Mouse (Mus musculus) kidney, postnatal 25 days (tissue): Measurements from ENCODE around the gene Zfyve16.

Source experiments
- DNase-seq, 2 experiments: peaks; one replicate each; pipeline ENCODE4 v3.0.0; 2021; ENCODE audit warnings: mixed read lengths in 2 of 2

The Zfyve16 gene

GRCm38 (mm10) chr13:92530721-92531211, at the start of gene Zfyve16:
Gene Zfyve16, minus strand, starts transcription at chr13:92530868.
- peak; percentile 97 to 98 for DNase-seq

DNA sequence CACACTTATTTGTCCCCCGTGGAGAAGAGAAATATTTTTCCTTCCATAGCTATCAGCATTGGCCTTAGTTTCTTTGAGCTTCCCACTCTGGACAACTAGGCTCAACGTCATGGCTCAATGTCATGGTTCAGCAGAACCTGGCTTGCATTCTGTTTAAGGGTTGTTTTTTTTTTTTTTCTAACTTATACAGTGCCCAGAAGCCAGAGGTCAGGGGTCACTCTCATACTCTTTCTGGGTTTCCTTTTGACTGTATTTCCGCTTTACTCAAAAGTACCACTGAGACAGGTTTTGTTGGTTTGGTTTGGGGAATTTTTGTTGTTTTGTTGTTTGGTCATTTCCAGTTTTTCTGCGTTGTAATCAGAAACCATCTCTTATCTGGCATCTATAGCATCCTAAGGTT, 47.5 kb upstream of the Zfyve16 start:
- DNase-seq = no peak

DNA sequence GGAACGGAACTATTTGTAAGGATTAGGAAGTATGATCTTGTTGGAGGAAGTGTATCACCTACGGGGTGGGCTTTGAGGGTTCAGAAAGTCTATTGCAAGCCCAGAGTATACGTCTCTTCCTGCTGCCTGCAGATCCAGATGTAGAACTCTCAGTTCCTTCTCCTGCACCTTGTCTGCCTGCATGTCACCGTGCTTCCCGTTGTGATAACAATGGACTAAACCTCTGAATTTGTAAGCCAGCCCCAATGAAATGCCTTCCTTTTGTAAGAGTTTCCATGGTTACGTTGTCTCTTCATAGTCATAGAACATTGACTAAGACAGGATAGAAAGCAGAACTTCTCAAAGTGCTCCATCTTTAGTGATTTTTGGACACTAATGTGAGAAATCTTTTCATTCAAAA, 46.0 kb upstream of the Zfyve16 start:
- no peak for DNase-seq

DNA sequence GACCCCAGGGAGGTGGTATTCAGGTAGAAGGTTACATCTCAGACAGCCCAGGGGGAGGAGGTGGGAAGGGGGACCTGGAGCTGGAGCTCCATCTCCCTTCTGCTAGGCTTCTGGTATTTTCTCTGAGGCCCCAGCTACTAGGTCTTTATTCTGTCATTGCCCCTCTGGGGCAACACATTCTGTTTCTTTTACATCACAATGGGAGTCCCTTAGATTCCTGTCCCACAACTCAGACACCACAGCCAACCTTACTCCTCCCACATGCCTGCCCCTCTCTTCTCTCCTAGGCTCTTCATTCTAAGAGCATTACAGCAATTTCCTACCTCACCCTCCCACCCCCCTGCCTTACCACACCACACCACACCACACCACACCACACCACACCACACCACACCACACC, 45.4 kb upstream of the Zfyve16 start, which contains the start of gene Spz1:
TSS of gene Spz1 (minus strand) at position 101 of the 400 bp plus-strand sequence.
- DNase-seq = no peak

- no peak for DNase-seq
Observed at GRCm38 (mm10) chr13:92559429-92559828, 28.8 kb upstream of the Zfyve16 start.

- no peak for DNase-seq
Observed at GRCm38 (mm10) chr13:92557229-92557628, 26.6 kb upstream of the Zfyve16 start.

DNA sequence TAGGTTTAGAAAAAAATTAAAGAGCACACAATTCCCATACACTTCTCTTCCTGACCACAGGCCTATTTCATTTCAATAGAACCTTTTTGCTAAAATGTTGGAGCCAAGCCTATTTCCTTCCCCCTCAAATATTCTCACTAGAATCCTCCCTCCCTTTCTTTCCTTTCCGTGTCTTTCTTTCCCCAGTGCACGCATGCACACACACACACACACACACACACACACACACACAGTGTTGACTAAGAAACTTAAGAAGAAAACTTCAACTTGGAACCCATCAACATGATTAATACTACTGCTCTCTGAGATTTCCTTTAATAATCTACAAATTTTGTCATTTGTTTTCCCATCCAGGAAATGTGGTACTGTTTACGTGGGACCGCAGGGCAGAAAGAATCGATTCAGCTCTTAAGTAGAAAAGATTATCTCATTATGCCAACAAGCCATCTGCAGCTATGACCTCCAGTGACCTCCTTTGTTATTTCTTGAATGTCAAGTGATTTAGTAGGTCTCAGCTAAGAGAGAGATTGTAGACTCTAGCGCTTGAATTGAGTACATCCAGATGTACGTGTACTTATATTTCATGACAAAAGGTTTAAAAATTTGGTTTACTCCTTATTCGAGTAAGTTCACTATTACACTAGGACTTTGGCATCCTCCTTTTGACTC, 25.9 kb upstream of the Zfyve16 start:
- DNase-seq = no peak

- no peak for DNase-seq
Observed at GRCm38 (mm10) chr13:92547093-92547492, 16.4 kb upstream of the Zfyve16 start.

GRCm38 (mm10) chr13:92540997-92541396, 10.3 kb upstream of the Zfyve16 start:
- DNase-seq = no peak

DNA sequence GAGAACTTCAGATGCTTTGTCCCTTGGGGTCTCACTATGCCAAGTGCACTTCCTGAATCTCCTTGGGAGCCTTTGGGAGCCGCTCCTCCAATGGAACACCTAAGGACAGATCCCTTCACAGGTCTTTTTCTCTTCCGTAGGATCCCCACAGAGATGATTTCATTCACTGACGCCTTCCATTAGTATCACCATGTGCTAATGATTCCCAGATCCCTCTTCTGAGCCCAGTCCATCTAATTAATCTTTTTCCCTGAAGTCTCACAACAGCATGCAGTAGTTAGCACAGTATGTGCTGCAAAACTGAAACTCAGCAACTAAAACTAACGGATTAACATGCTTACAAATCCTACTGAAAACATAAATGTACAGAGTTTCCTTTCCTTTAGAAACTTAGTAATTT, 8.5 kb upstream of the Zfyve16 start:
- DNase-seq = no peak

DNA sequence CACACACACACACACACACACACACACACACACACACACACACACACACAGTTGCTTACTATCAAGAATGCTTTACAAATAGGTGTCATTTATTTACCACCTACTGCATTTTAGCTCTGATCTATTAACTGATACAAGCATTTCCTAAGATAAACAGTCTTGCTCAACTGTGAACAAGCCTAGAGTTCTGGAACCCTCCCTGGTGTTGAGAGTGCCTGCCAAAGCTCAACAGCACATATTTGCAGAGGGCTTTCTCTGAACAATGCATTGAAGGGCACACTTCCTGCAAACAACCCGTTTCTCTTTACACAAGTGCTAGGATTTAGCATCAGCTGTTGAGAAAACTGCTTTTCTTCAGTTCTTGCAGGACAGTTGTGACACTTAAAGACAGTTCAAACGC, 3.1 kb upstream of the Zfyve16 start:
- no peak for DNase-seq

DNA sequence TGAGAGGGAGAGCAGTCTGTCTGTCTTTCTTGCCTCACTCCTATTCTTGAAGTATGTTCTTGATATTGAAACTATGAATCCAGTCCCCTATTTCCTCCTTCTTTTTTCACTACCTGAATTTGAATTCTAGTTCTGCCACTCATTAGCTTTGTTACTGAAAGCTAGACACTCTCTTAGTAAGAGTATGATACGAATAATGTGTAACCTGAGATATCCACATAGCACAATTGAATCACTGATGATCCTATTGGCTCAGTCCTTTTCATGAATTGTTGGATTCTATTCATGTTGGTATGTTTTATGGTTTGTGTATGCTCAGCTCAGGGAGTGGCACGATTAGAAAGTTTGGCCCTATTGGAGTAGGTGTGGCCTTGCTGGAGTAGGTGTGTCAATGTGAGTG, 1.5 kb upstream of the Zfyve16 start:
- no peak for DNase-seq

GRCm38 (mm10) chr13:92531237-92531636, 569 bp upstream of the Zfyve16 start:
- no peak for DNase-seq

GRCm38 (mm10) chr13:92529828-92530720, 594 bp downstream of the Zfyve16 start:
- DNase-seq = no peak

- no peak for DNase-seq
Observed at GRCm38 (mm10) chr13:92523178-92523813, 7.4 kb downstream of the Zfyve16 start.

- DNase-seq = no peak
Observed at GRCm38 (mm10) chr13:92504871-92505270, 25.8 kb downstream of the Zfyve16 start.

GRCm38 (mm10) chr13:92491923-92492322, 38.7 kb downstream of the Zfyve16 start:
- DNase-seq = no peak

DNA sequence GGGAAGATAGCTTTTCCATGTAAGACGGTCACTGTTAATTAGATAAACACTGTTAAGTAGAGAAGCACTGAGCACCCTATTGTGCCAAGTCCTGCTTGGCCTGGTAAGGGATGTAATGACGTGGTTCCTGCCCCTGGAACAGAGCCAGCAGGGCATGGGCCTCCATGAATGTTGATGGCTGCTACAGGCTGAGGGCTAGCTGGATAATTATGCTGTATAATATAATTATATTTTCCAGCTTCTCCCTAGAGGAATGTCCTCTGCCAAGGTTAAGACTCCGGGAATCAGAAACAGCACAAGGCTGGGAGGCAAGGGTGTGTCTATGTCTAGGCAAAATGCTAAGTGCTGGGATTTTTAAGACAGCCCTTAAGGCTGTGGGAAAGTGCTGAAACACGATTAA, 39.9 kb downstream of the Zfyve16 start:
- peak; percentile 60 to 69 for DNase-seq

GRCm38 (mm10) chr13:92483852-92484463, 46.7 kb downstream of the Zfyve16 start, which contains the start of gene Fam151b:
Gene Fam151b, minus strand, starts transcription at chr13:92484015.
- peak; percentile 96 to 98 for DNase-seq

- peak; percentile 76 to 77 for DNase-seq
Observed at GRCm38 (mm10) chr13:92483348-92483747, 47.3 kb downstream of the Zfyve16 start.

DNA sequence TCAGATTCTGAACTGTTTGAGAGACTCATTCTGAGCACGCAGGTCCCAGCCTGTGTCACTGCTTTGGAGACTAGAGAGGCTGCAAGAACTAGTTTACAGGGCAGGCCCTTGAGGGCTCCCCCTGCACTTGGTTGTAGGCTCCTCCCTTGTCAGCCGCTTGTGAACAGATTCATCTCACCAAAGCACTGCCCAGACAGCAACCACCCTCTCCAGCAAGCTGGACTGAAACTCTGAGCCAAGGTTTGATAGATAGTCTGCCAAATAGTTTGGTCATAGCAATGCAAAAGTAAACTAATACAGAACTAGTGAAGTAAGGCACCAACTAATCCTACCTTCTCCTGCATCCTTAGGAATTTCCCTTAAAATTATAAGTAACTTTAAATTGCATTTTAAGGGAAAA, 60.5 kb downstream of the Zfyve16 start:
- peak; percentile 26 to 46 for DNase-seq

- peak in 1 of 2 experiments; percentile 31 for DNase-seq
Observed at GRCm38 (mm10) chr13:92469381-92469780, 61.3 kb downstream of the Zfyve16 start.

- no peak for DNase-seq
Observed at GRCm38 (mm10) chr13:92467891-92468290, 62.8 kb downstream of the Zfyve16 start.
